Mouse (Mus musculus) forebrain, embryonic 16.5 days (tissue): ENCODE measurements around the gene Zscan22. TPM values are rescaled to one million over a fixed set of nuclear protein-coding genes. Genes with fewer than 3 reads are reported as not detected.
"Not testable (repeated sequence)": the region's sequence is repeated elsewhere in the genome, so short reads cannot be mapped to it uniquely, and the experiment has no call there.

Experiments used
- ATAC-seq: fragments of 200-750 bp; cut with Nextera tagmentation; 2 replicates; pipeline ENCODE4 v1.8.0; 2017; ENCODE audit warnings: mild to moderate bottlenecking, moderate library complexity
- H3K27ac ChIP-seq: fragments of 300-500 bp; sonication (generic); 2 replicates; pipeline ENCODE4 v1.5.1; 2014; ENCODE audit warnings: low read length, control low read depth
- H3K27me3 ChIP-seq: fragments of 300-500 bp; sonication (generic); replicated peaks from 2 replicates; pipeline ENCODE4 v1.6.1; 2014; ENCODE audit warnings: low read length; ENCODE audit not compliant: control insufficient read depth, insufficient read depth
- H3K36me3 ChIP-seq: fragments of 300-500 bp; sonication (generic); 2 replicates; pipeline ENCODE4 v1.6.1; 2014; ENCODE audit not compliant: control insufficient read depth, insufficient read depth
- H3K4me1 ChIP-seq: fragments of 300-500 bp; sonication (generic); replicated peaks from 2 replicates; pipeline ENCODE4 v1.6.1; 2014; ENCODE audit warnings: low read length; ENCODE audit not compliant: control insufficient read depth, insufficient read depth
- H3K4me2 ChIP-seq: fragments of 300-500 bp; sonication (generic); 2 replicates; pipeline ENCODE4 v1.6.1; 2014; ENCODE audit warnings: mild to moderate bottlenecking, low read length, control low read depth
- H3K4me3 ChIP-seq: fragments of 300-500 bp; sonication (generic); replicated peaks from 2 replicates; pipeline ENCODE4 v1.5.1; 2014; ENCODE audit warnings: mild to moderate bottlenecking, low read length, control low read depth
- H3K9ac ChIP-seq: fragments of 300-500 bp; sonication (generic); replicated peaks from 2 replicates; pipeline ENCODE4 v1.6.1; 2014; ENCODE audit warnings: low read depth, low read length, control low read depth
- H3K9me3 ChIP-seq: fragments of 300-500 bp; sonication (generic); 2 replicates; pipeline ENCODE4 v1.6.1; 2016; ENCODE audit warnings: low read length; ENCODE audit not compliant: control insufficient read depth
- WGBS: fragments of 180-500 bp; shearing (Covaris S2); extraction: QIAGEN DNeasy Blood & Tissue Kit; methylation state at CpG from one replicate; pipeline ENCODE4 v1.1.7; 2014; 5-methylcytosine and 5-hydroxymethylcytosine counted together
- polyA plus RNA-seq: library from polyadenylated mRNA; unstranded; fragments of >200 nt; fragmentation: Nextera tagmentation; extraction: Ambion mirVana; gene quantifications from 2 replicates; pipeline ENCODE4 v1.2.1, GENCODE M21; 2015

Gene Zscan22
- polyA plus RNA-seq, 1 experiment from 2014 or later = 15.0 TPM

GRCm38 (mm10) chr7:12901517-12901916, 3.9 kb downstream of the Zscan22 start:
- Histone ChIP-seq H3K9me3 (no peaks in the 10 kb centered on the region), H3K9ac (no peak overlapping the region), H3K27me3 (no peaks in the 10 kb centered on the region), H3K36me3 (peaks cover 9% of the 10 kb centered on the region; the same call in 1 of the 2 replicates), H3K4me3 (no peak overlapping the region), H3K27ac (no peak overlapping the region), H3K4me2 (no peak overlapping the region), H3K4me1 (peaks cover 8% of the 10 kb centered on the region)
- no peak for ATAC-seq
- WGBS = 96% methylated on average over 5 of the region's 5 CpGs

GRCm38 (mm10) chr7:12903623-12904022, 6.0 kb downstream of the Zscan22 start:
- WGBS = 53% methylated on average over 10 of the region's 10 CpGs
- H3K9ac ChIP-seq = no peak overlapping the region

GRCm38 (mm10) chr7:12905146-12905545, 7.5 kb downstream of the Zscan22 start:
- Histone ChIP-seq H3K4me1 (peaks cover 4% of the 10 kb centered on the region), H3K9ac (no peak overlapping the region), H3K4me3 (no peak overlapping the region), H3K9me3 (no peaks in the 10 kb centered on the region), H3K27me3 (no peaks in the 10 kb centered on the region), H3K36me3 (peaks cover 20% of the 10 kb centered on the region), H3K4me2 (no peak overlapping the region), H3K27ac (no peak overlapping the region)
- WGBS = 86% methylated on average over 1 of the region's 1 CpGs
- ATAC-seq = no peak

More at GRCm38 (mm10) chr7:12903623-12904022, 6.0 kb downstream of the Zscan22 start:
- Histone ChIP-seq H3K27ac (no peak overlapping the region), H3K36me3 (peaks cover 20% of the 10 kb centered on the region), H3K27me3 (no peaks in the 10 kb centered on the region), H3K4me3 (no peak overlapping the region), H3K4me1 (peaks cover 3% of the 10 kb centered on the region), H3K9me3 (no peaks in the 10 kb centered on the region), H3K4me2 (no peak overlapping the region)
- no peak for ATAC-seq

- ATAC-seq = peak; percentile 48
- no peaks in the 10 kb centered on the region for H3K9me3 ChIP-seq
- WGBS = 39% methylated on average over 7 of the region's 7 CpGs
- H3K4me1 ChIP-seq = peaks cover 4% of the 10 kb centered on the region
- peak overlapping the region; percentile 91 for H3K27ac ChIP-seq
- peaks cover 17% of the 10 kb centered on the region for H3K36me3 ChIP-seq
- peak overlapping the region; percentile 73 for H3K9ac ChIP-seq
- H3K4me2 ChIP-seq = peak overlapping the region; percentile 62
- no peaks in the 10 kb centered on the region for H3K27me3 ChIP-seq
- peak overlapping the region; percentile 61 for H3K4me3 ChIP-seq
These were observed 11.9 kb downstream of the Zscan22 start for GRCm38 (mm10) chr7:12909498-12909962.

DNA sequence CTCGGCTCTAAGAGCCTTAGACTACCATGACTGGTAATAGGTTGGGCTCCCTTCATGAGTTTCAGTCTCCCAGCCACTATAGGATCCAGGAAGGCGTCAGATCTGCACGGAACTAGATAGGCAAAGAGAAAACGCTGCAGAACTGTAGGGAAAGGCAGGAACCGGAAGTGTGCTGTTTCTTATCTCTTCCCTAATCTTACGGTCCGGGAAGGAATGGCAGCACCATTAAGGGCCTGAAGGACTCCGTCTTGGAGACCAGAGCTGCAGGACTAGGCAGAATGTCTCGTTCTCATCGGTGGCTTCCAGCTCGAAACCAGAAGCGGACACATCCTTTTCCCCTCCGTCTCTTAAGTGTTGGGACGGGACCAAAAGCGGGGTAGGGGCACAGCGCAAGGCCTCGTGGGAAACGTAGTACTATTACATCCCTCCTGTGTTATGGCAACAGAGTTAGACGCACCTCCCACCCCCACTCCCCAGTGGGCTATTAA, 12.6 kb downstream of the Zscan22 start:
- 11% methylated on average over 19 of the region's 19 CpGs for WGBS
- H3K27ac ChIP-seq = peak overlapping the region; percentile 91
- peaks cover 17% of the 10 kb centered on the region for H3K36me3 ChIP-seq
- H3K4me1 ChIP-seq = peaks cover 4% of the 10 kb centered on the region
- peak overlapping the region; percentile 61 for H3K4me3 ChIP-seq
- H3K27me3 ChIP-seq = no peaks in the 10 kb centered on the region
- peak; percentile 88 for ATAC-seq
- H3K9ac ChIP-seq = peak overlapping the region; percentile 73
- H3K9me3 ChIP-seq = no peaks in the 10 kb centered on the region
- peak overlapping the region; percentile 62 for H3K4me2 ChIP-seq

GRCm38 (mm10) chr7:12913556-12913955, 15.9 kb downstream of the Zscan22 start:
- Histone ChIP-seq H3K27ac (no peak overlapping the region), H3K27me3 (no peaks in the 10 kb centered on the region), H3K4me2 (no peak overlapping the region), H3K36me3 (no peaks in the 10 kb centered on the region), H3K4me3 (no peak overlapping the region), H3K9ac (no peak overlapping the region), H3K4me1 (peaks cover 4% of the 10 kb centered on the region), H3K9me3 (no peaks in the 10 kb centered on the region)
- no peak for ATAC-seq

- not testable (repeated sequence) for H3K4me3 ChIP-seq, H3K4me2 ChIP-seq, H3K27me3 ChIP-seq, H3K9me3 ChIP-seq, H3K9ac ChIP-seq, ATAC-seq, H3K27ac ChIP-seq
- WGBS = 94% methylated on average over 7 of the region's 8 CpGs
- peaks cover 11% of the 10 kb centered on the region for H3K36me3 ChIP-seq
- H3K4me1 ChIP-seq = peaks cover 14% of the 10 kb centered on the region
These were observed 22.9 kb downstream of the Zscan22 start for GRCm38 (mm10) chr7:12920495-12920894.

DNA sequence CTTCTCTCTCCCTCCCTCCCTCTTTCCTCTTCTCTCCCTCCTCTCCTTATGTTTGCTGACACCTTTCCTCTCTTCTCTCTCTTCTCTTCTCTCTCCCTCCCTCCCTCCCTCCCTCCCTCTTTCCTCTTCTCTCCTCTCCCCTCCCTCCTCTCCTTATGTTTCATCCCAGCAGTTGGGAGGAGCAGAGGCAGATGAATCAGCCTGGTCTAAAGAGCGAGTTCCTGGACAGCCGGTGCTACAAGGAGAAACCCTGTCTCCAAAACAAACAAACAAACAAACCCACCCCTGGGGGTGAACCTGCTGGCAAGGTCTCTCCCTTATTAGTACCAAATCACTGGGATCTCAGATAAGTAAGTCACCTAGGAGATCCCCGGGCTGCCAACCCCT, 23.7 kb downstream of the Zscan22 start:
- 0% methylated on average over 3 of the region's 3 CpGs for WGBS
- peak; percentile 0; the same call in 1 of the 2 replicates for ATAC-seq
- Histone ChIP-seq H3K27me3 (no peaks in the 10 kb centered on the region), H3K4me2 (peak overlapping the region; percentile 90), H3K9ac (peak overlapping the region; percentile 86), H3K27ac (peak overlapping the region; percentile 94), H3K9me3 (no peaks in the 10 kb centered on the region), H3K4me1 (peaks cover 14% of the 10 kb centered on the region), H3K36me3 (peaks cover 19% of the 10 kb centered on the region), H3K4me3 (peak overlapping the region; percentile 81)

GRCm38 (mm10) chr7:12921705-12922465, 24.3 kb downstream of the Zscan22 start, which contains the start of gene Rps5:
Rps5 (plus strand) TSS chr7:12922290.
- peaks cover 24% of the 10 kb centered on the region for H3K36me3 ChIP-seq
- peaks cover 14% of the 10 kb centered on the region for H3K4me1 ChIP-seq
- no peaks in the 10 kb centered on the region for H3K9me3 ChIP-seq
- peak; percentile 98 for ATAC-seq
- H3K9ac ChIP-seq = peak within 1 kb of the TSS; percentile 86
- peak within 1 kb of the TSS; percentile 81 for H3K4me3 ChIP-seq
- peaks cover 4% of the 10 kb centered on the region for H3K27me3 ChIP-seq
- peak within 1 kb of the TSS; percentile 94 for H3K27ac ChIP-seq
- WGBS = under 1% methylated on average over 55 of the region's 55 CpGs
- H3K4me2 ChIP-seq = peak within 1 kb of the TSS; percentile 97
